10 mouse cellular contexts compared by ENCODE assay signal in genomic region chr15:103536456-103536855, GRCm38 (mm10). TPM values are rescaled to one million over a fixed set of nuclear protein-coding genes. Genes with fewer than 3 reads are reported as not detected.
DNase-seq lines count a peak whose midpoint lies in the region; ATAC-seq lines count a peak whose summit lies in the region.
"Had no signal": no experiment of that assay in that cellular context is flagged by ENCODE, and none has a peak within 500 bp of the region (broad histone marks: within the 10 kb centered on the region; RNA-seq: fewer than 3 reads in every experiment).

No protein-coding gene starts in this region.

- peak overlapping the region; percentile 70 for H3K4me3 ChIP-seq in kidney, embryonic 16.5 days (ENCODE audit: low read length)
- H3K4me3 ChIP-seq in embryonic facial prominence, embryonic 14.5 days (ENCODE audit: low read depth, low read length), result peak overlapping the region; percentile 64; the same call in 1 of the 2 replicates
- H3K4me3 ChIP-seq in hindbrain, embryonic 10.5 days, result peak overlapping the region; percentile 75
- peak overlapping the region; percentile 96 for H3K4me3 ChIP-seq in midbrain, embryonic 15.5 days

- WGBS in kidney, embryonic 16.5 days, result 49% methylated on average over 2 of the region's 2 CpGs
- 30% methylated on average over 2 of the region's 2 CpGs for WGBS in embryonic facial prominence, embryonic 14.5 days
- 38% methylated on average over 2 of the region's 2 CpGs for WGBS in hindbrain, embryonic 10.5 days
- 30% methylated on average over 2 of the region's 2 CpGs for WGBS in midbrain, embryonic 15.5 days

- no peak overlapping the region for H3K9ac ChIP-seq in kidney, embryonic 16.5 days (replicated peaks; ENCODE audit: low read length)
- no peak overlapping the region for H3K9ac ChIP-seq in embryonic facial prominence, embryonic 14.5 days (ENCODE audit: low read depth, low read length)
- peak overlapping the region; percentile 83 for H3K9ac ChIP-seq in midbrain, embryonic 15.5 days

- no peak for ATAC-seq in kidney, embryonic 16.5 days (ENCODE audit: low FRiP score, low TSS enrichment)
- ATAC-seq in embryonic facial prominence, embryonic 14.5 days (ENCODE audit: low read depth), result no peak
- no peak for ATAC-seq in midbrain, embryonic 15.5 days (replicated peaks)

- intact Hi-C loops in left cerebral cortex, postnatal 36 days (cut with DNase I), result no loop called here

- H3K36me3 ChIP-seq in kidney, embryonic 16.5 days (ENCODE audit: insufficient read depth, low read length), result no peaks in the 10 kb centered on the region
- H3K36me3 ChIP-seq in embryonic facial prominence, embryonic 14.5 days (ENCODE audit: control insufficient read depth, insufficient read depth, low read length), result no peaks in the 10 kb centered on the region
- H3K36me3 ChIP-seq in hindbrain, embryonic 10.5 days, result peaks cover 7% of the 10 kb centered on the region; the same call in 1 of the 2 replicates
- H3K36me3 ChIP-seq in midbrain, embryonic 15.5 days (replicated peaks), result no peaks in the 10 kb centered on the region

- H3K4me2 ChIP-seq in kidney, embryonic 16.5 days (replicated peaks; ENCODE audit: low read depth, low read length), result peak overlapping the region; percentile 72
- peak overlapping the region; percentile 98 for H3K4me2 ChIP-seq in embryonic facial prominence, embryonic 14.5 days (ENCODE audit: low read depth, low read length)
- H3K4me2 ChIP-seq in midbrain, embryonic 15.5 days, result peak overlapping the region; percentile 84

- H3K4me1 ChIP-seq in kidney, embryonic 16.5 days (ENCODE audit: insufficient read depth, low read length), result peaks cover 27% of the 10 kb centered on the region
- H3K4me1 ChIP-seq in embryonic facial prominence, embryonic 14.5 days (ENCODE audit: control insufficient read depth, insufficient read depth, low read length), result peaks cover 4% of the 10 kb centered on the region
- H3K4me1 ChIP-seq in hindbrain, embryonic 10.5 days (replicated peaks), result peaks cover 48% of the 10 kb centered on the region
- peaks cover 36% of the 10 kb centered on the region for H3K4me1 ChIP-seq in midbrain, embryonic 15.5 days

- peaks cover 26% of the 10 kb centered on the region for H3K27me3 ChIP-seq in kidney, embryonic 16.5 days (ENCODE audit: insufficient read depth, low read length)
- H3K27me3 ChIP-seq in embryonic facial prominence, embryonic 14.5 days (replicated peaks; ENCODE audit: control insufficient read depth, insufficient read depth, low read length), result peaks cover 13% of the 10 kb centered on the region
- H3K27me3 ChIP-seq in hindbrain, embryonic 10.5 days (ENCODE audit: insufficient read depth, poor library complexity, severe bottlenecking), result peaks cover 50% of the 10 kb centered on the region
- H3K27me3 ChIP-seq in midbrain, embryonic 15.5 days (replicated peaks), result 0 out of 2 replicates have a peak, but pooled peaks cover 3% of the 10 kb centered on the region

- no peak overlapping the region for H3K27ac ChIP-seq in kidney, embryonic 16.5 days (ENCODE audit: low read length)
- H3K27ac ChIP-seq in embryonic facial prominence, embryonic 14.5 days (replicated peaks; ENCODE audit: low read depth, low read length), result no peak overlapping the region
- no peak overlapping the region; the same call in 1 of the 2 replicates for H3K27ac ChIP-seq in hindbrain, embryonic 10.5 days
- peak overlapping the region; percentile 76 for H3K27ac ChIP-seq in midbrain, embryonic 15.5 days

- DNase-seq in kidney, adult 9 months, result no peak
- no peak for DNase-seq in embryonic facial prominence, embryonic 14.5 days (ENCODE audit: low spot score)
- peak; percentile 3 for DNase-seq in hindbrain, embryonic 10.5 days (ENCODE audit: low spot score)
- no peak for DNase-seq in urinary bladder, postnatal 14 days (ENCODE audit: low spot score)
- DNase-seq in left cerebral cortex, postnatal 36 days (ENCODE audit: low spot score in 2 of 2), result no peak

- no peaks in the 10 kb centered on the region for H3K9me3 ChIP-seq in kidney, embryonic 16.5 days (ENCODE audit: low read length)
- no peaks in the 10 kb centered on the region for H3K9me3 ChIP-seq in embryonic facial prominence, embryonic 14.5 days (ENCODE audit: control insufficient read depth, low read length)
- no peaks in the 10 kb centered on the region for H3K9me3 ChIP-seq in hindbrain, embryonic 10.5 days
- H3K9me3 ChIP-seq in midbrain, embryonic 15.5 days, result no peaks in the 10 kb centered on the region

RNA-seq across cellular contexts. Expression of gene Ppp1r1a, which starts 1.3 kb away (rescaled TPM):
- polyA plus RNA-seq in kidney, embryonic 16.5 days (2015; fragmentation: Nextera tagmentation; extraction: Ambion mirVana), result 22.8 and 23.5 TPM in 2 replicates
- polyA plus RNA-seq in embryonic facial prominence, embryonic 14.5 days (2014; fragmentation: Nextera tagmentation; extraction: Ambion mirVana), result 16.7 and 18.1 TPM in 2 replicates
- 37.7 and 56.5 TPM in 2 replicates for polyA plus RNA-seq in hindbrain, embryonic 10.5 days (2016; fragmentation: Nextera tagmentation; extraction: Ambion mirVana)
- polyA plus RNA-seq in midbrain, embryonic 15.5 days (2015; fragmentation: Nextera tagmentation; extraction: Ambion mirVana), result 135 and 139 TPM in 2 replicates
- 100 to 1,000 TPM; 148 to 164 TPM for total RNA-seq in left cerebral cortex, postnatal 36 days (2021)

RNA-seq across cellular contexts. Expression of gene Glycam1, which starts 28.4 kb away (rescaled TPM):
- polyA plus RNA-seq in kidney, embryonic 16.5 days (2015; fragmentation: Nextera tagmentation; extraction: Ambion mirVana), result not detected in 2 replicates
- not detected in 2 replicates for polyA plus RNA-seq in embryonic facial prominence, embryonic 14.5 days (2014; fragmentation: Nextera tagmentation; extraction: Ambion mirVana)
- not detected in 2 replicates for polyA plus RNA-seq in hindbrain, embryonic 10.5 days (2016; fragmentation: Nextera tagmentation; extraction: Ambion mirVana)
- polyA plus RNA-seq in midbrain, embryonic 15.5 days (2015; fragmentation: Nextera tagmentation; extraction: Ambion mirVana), result not detected in 2 replicates
- not detected for total RNA-seq in left cerebral cortex, postnatal 36 days (2021)
- polyA plus RNA-seq: brain, embryonic 14.5 days; Patski; urinary bladder, adult 2 months had no signal

RNA-seq across cellular contexts. Expression of gene Pde1b, which starts 33.6 kb away (rescaled TPM):
- polyA plus RNA-seq in kidney, embryonic 16.5 days (2015; fragmentation: Nextera tagmentation; extraction: Ambion mirVana), result 4.7 and 4.8 TPM in 2 replicates
- 6.1 and 7.2 TPM in 2 replicates for polyA plus RNA-seq in embryonic facial prominence, embryonic 14.5 days (2014; fragmentation: Nextera tagmentation; extraction: Ambion mirVana)
- 26.8 and 44.9 TPM in 2 replicates for polyA plus RNA-seq in hindbrain, embryonic 10.5 days (2016; fragmentation: Nextera tagmentation; extraction: Ambion mirVana)
- polyA plus RNA-seq in midbrain, embryonic 15.5 days (2015; fragmentation: Nextera tagmentation; extraction: Ambion mirVana), result 87.2 and 87.4 TPM in 2 replicates
- 100 to 1,000 TPM; 160 to 189 TPM for total RNA-seq in left cerebral cortex, postnatal 36 days (2021)
